ENCODE assay signal across 11 mouse cellular contexts in genomic region chr13:97927376-97928134, GRCm38 (mm10).
DNase-seq lines count a peak whose midpoint lies in the region; ATAC-seq lines count a peak whose summit lies in the region.
"Had no signal": no experiment of that assay in that cellular context is flagged by ENCODE, and none has a peak within 500 bp of the region (broad histone marks: within the 10 kb centered on the region; RNA-seq: fewer than 3 reads in every experiment).

No protein-coding gene starts in this region.

- DNase-seq in kidney, adult 11 months: peak; percentile 35
- no peak for DNase-seq in kidney, adult 18-20 months
- peak; percentile 71 for DNase-seq in adipocyte (ENCODE audit: low spot score)
- DNase-seq in intestine, embryonic 14.5 days (ENCODE audit: low spot score): no peak
- DNase-seq in neural tube, embryonic 11.5 days (ENCODE audit: low spot score): peak; percentile 52
- no peak for DNase-seq in left cerebral cortex, postnatal 4 days
- DNase-seq in layer of hippocampus, adult 18-20 months (ENCODE audit: low spot score in 2 of 2): no peak
- DNase-seq in layer of hippocampus, adult 9-11 months: no peak
- DNase-seq: cerebellum, adult 9-11 months; lung, adult 2 months; thymus, postnatal 4 days had no signal

- 18% methylated on average over 14 of the region's 14 CpGs for whole genome bisulfite sequencing in intestine, embryonic 14.5 days
- 25% methylated on average over 14 of the region's 14 CpGs for WGBS in neural tube, embryonic 11.5 days

- H3K4me3 ChIP-seq in intestine, embryonic 14.5 days (ENCODE audit: low read depth, low read length): no peak overlapping the region
- no peak overlapping the region for H3K4me3 ChIP-seq in neural tube, embryonic 11.5 days (ENCODE audit: low read depth, low read length)

- peak overlapping the region; percentile 36 for H3K4me2 ChIP-seq in intestine, embryonic 14.5 days (ENCODE audit: low read length)
- peak overlapping the region; percentile 31 for H3K4me2 ChIP-seq in neural tube, embryonic 11.5 days (ENCODE audit: low read depth)

- no peaks in the 10 kb centered on the region for H3K27me3 ChIP-seq in intestine, embryonic 14.5 days (replicated peaks; ENCODE audit: control insufficient read depth, insufficient read depth, low read length)
- H3K27me3 ChIP-seq in neural tube, embryonic 11.5 days (ENCODE audit: control insufficient read depth, insufficient read depth, low read length): no peaks in the 10 kb centered on the region

- H3K27ac ChIP-seq in intestine, embryonic 14.5 days (ENCODE audit: low read depth): no peak overlapping the region
- no peak overlapping the region for H3K27ac ChIP-seq in neural tube, embryonic 11.5 days (ENCODE audit: low read depth, low read length)

- H3K4me1 ChIP-seq in intestine, embryonic 14.5 days (replicated peaks; ENCODE audit: control insufficient read depth, insufficient read depth, low read length): peaks cover 15% of the 10 kb centered on the region
- peaks cover 20% of the 10 kb centered on the region for H3K4me1 ChIP-seq in neural tube, embryonic 11.5 days (ENCODE audit: control insufficient read depth, insufficient read depth, low read length)

- no peak overlapping the region for H3K9ac ChIP-seq in intestine, embryonic 14.5 days (ENCODE audit: low read length)
- H3K9ac ChIP-seq in neural tube, embryonic 11.5 days (ENCODE audit: low read length): no peak overlapping the region

- H3K36me3 ChIP-seq in intestine, embryonic 14.5 days (ENCODE audit: control insufficient read depth, insufficient read depth, low read length): no peaks in the 10 kb centered on the region
- H3K36me3 ChIP-seq in neural tube, embryonic 11.5 days (ENCODE audit: control insufficient read depth, insufficient read depth, low read length): no peaks in the 10 kb centered on the region

- H3K9me3 ChIP-seq in intestine, embryonic 14.5 days (ENCODE audit: control insufficient read depth, low read length): no peaks in the 10 kb centered on the region
- no peaks in the 10 kb centered on the region for H3K9me3 ChIP-seq in neural tube, embryonic 11.5 days (ENCODE audit: control insufficient read depth, low read length)

- intact Hi-C loops in left cerebral cortex, postnatal 4 days (cut with DNase I): no loop called here

- ATAC-seq in intestine, embryonic 14.5 days (replicated peaks; ENCODE audit: low FRiP score, low TSS enrichment, low read depth): no peak
- no peak; the same call in 1 of the 2 replicates for ATAC-seq in neural tube, embryonic 11.5 days (ENCODE audit: insufficient read depth, low FRiP score, low TSS enrichment)

Comparison
In these comparisons a context has a peak if more than half of its experiments do, and no peak if none do; other contexts are left out.
1. DNase-seq: peak in kidney, adult 11 months (single experiment), adipocyte (single experiment) and neural tube, embryonic 11.5 days (single experiment); none in kidney, adult 18-20 months (single experiment), intestine, embryonic 14.5 days (single experiment), left cerebral cortex, postnatal 4 days (single experiment), layer of hippocampus, adult 18-20 months (0 of 2) and layer of hippocampus, adult 9-11 months (single experiment).